Mouse (Mus musculus) bone marrow macrophage, adult 2 months (primary cell): ENCODE data around the gene Klhl10. TPM values are rescaled to one million over a fixed set of nuclear protein-coding genes. Genes with fewer than 3 reads are reported as not detected.
A peak's percentile ranks its signal among the peaks of the same experiment; 100 is the strongest.

Experiments used
- H3K27ac ChIP-seq: 2 replicates; pipeline ENCODE4 v1.5.1; 2012; ENCODE audit warnings: low read depth, low read length; ENCODE audit not compliant: insufficient read depth
- H3K4me1 ChIP-seq: 2 replicates; pipeline ENCODE4 v1.6.1; 2012; ENCODE audit warnings: low read length; ENCODE audit not compliant: control insufficient read depth, insufficient read depth
- H3K4me3 ChIP-seq: 2 replicates; pipeline ENCODE4 v1.5.1; 2012; ENCODE audit warnings: mild to moderate bottlenecking, low read length, moderate library complexity; ENCODE audit not compliant: insufficient read depth
- CTCF ChIP-seq: IDR thresholded peaks from 2 replicates; pipeline ENCODE4 v1.5.1; 2012; ENCODE audit warnings: low read depth, mild to moderate bottlenecking, low read length, moderate library complexity
- POLR2A ChIP-seq: IDR thresholded peaks from 2 replicates; pipeline ENCODE4 v1.6.1; 2012; ENCODE audit warnings: mild to moderate bottlenecking, low read depth, low read length, borderline replicate concordance
- polyA plus RNA-seq: library from polyadenylated mRNA; stranded (reverse); fragments of >200 nt; gene quantifications from 2 replicates; pipeline ENCODE4 v1.2.4, GENCODE M21; 2012; ENCODE audit not compliant: missing spikeins, insufficient read depth, insufficient read length

Gene Klhl10
- polyA plus RNA-seq, 1 experiment, result not detected

- H3K4me1 ChIP-seq, result no peaks in the 10 kb centered on the region
- H3K4me3 ChIP-seq, result no peak overlapping the region
- TF ChIP-seq POLR2A (no peak), CTCF (peak; percentile 79)
- H3K27ac ChIP-seq, result no peak overlapping the region
These were observed 33.5 kb upstream of the Klhl10 start for GRCm38 (mm10) chr11:100408076-100408834.

- Histone ChIP-seq H3K27ac (no peak overlapping the region), H3K4me3 (no peak overlapping the region), H3K4me1 (no peaks in the 10 kb centered on the region)
- no peak for TF ChIP-seq POLR2A
- no peak for TF ChIP-seq CTCF
These were observed 32.8 kb upstream of the Klhl10 start for GRCm38 (mm10) chr11:100408835-100409462.

- H3K4me3 ChIP-seq, result no peak overlapping the region
- H3K27ac ChIP-seq, result no peak overlapping the region
- TF ChIP-seq CTCF (no peak), POLR2A (no peak)
- no peaks in the 10 kb centered on the region for H3K4me1 ChIP-seq
These were observed 32.0 kb upstream of the Klhl10 start for GRCm38 (mm10) chr11:100409686-100410085.

GRCm38 (mm10) chr11:100411736-100412135, 30.0 kb upstream of the Klhl10 start:
- Histone ChIP-seq H3K27ac (no peak overlapping the region), H3K4me3 (no peak overlapping the region), H3K4me1 (no peaks in the 10 kb centered on the region)
- TF ChIP-seq CTCF, result no peak
- no peak for TF ChIP-seq POLR2A

- Histone ChIP-seq H3K27ac (no peak overlapping the region), H3K4me3 (no peak overlapping the region), H3K4me1 (no peaks in the 10 kb centered on the region)
- TF ChIP-seq POLR2A, result no peak
- no peak for TF ChIP-seq CTCF
These were observed 28.2 kb upstream of the Klhl10 start for GRCm38 (mm10) chr11:100413541-100413940.

GRCm38 (mm10) chr11:100414021-100414913, 27.4 kb upstream of the Klhl10 start, which contains the start of gene P3h4:
TSS of gene P3h4 (minus strand) at chr11:100414836.
- TF ChIP-seq CTCF (no peak), POLR2A (no peak)
- Histone ChIP-seq H3K4me1 (no peaks in the 10 kb centered on the region), H3K4me3 (peak within 1 kb of the TSS; percentile 56), H3K27ac (no peak within 1 kb of the TSS)

- Histone ChIP-seq H3K27ac (no peak within 1 kb of the TSS), H3K4me1 (no peaks in the 10 kb centered on the region), H3K4me3 (peak within 1 kb of the TSS; percentile 56)
- TF ChIP-seq CTCF (no peak), POLR2A (no peak)
These were observed 26.5 kb upstream of the Klhl10 start, which contains the start of gene Fkbp10 for GRCm38 (mm10) chr11:100414914-100415822. TSS of gene Fkbp10 (plus strand) at chr11:100415697.

GRCm38 (mm10) chr11:100421537-100421936, 20.2 kb upstream of the Klhl10 start:
- H3K27ac ChIP-seq, result no peak overlapping the region
- no peak overlapping the region for H3K4me3 ChIP-seq
- H3K4me1 ChIP-seq, result no peaks in the 10 kb centered on the region; the same call in 1 of the 2 replicates
- TF ChIP-seq POLR2A, result no peak
- TF ChIP-seq CTCF, result no peak

GRCm38 (mm10) chr11:100423836-100424235, 17.9 kb upstream of the Klhl10 start:
- no peak overlapping the region for H3K4me3 ChIP-seq
- H3K27ac ChIP-seq, result no peak overlapping the region
- TF ChIP-seq CTCF (no peak), POLR2A (no peak)
- peaks cover 4% of the 10 kb centered on the region for H3K4me1 ChIP-seq
